In genomic region chr9:30184996-30185763, GRCm38 (mm10) we compare ENCODE assay signal across 15 mouse cellular contexts.
"Had no signal": no experiment of that assay in that cellular context is flagged by ENCODE, and none has a peak within 500 bp of the region (broad histone marks: within the 10 kb centered on the region; RNA-seq: fewer than 3 reads in every experiment).

No protein-coding gene starts in this region.

- H3K27ac ChIP-seq: midbrain, embryonic 10.5 days; midbrain, embryonic 12.5 days; neural tube, embryonic 13.5 days; stomach, embryonic 15.5 days; stomach, postnatal 0 days had no signal

- H3K4me2 ChIP-seq: lung, embryonic 14.5 days; midbrain, embryonic 12.5 days; neural tube, embryonic 13.5 days; stomach, embryonic 15.5 days had no signal

- H3K4me1 ChIP-seq: stomach, embryonic 15.5 days had no signal

- DNase-seq: lung, adult 18-20 months; lung, embryonic 14.5 days; lung, postnatal 10 days; lung, postnatal 4 days; midbrain, embryonic 14.5 days; right cerebral cortex, postnatal 14 days; thymus, adult 2 months; thymus, postnatal 25 days; thymus, postnatal 4 days had no signal

- H3K9me3 ChIP-seq: midbrain, embryonic 10.5 days; midbrain, embryonic 12.5 days; neural tube, embryonic 13.5 days; stomach, embryonic 15.5 days had no signal

- H3K36me3 ChIP-seq: midbrain, embryonic 10.5 days; midbrain, embryonic 12.5 days; neural tube, embryonic 13.5 days; stomach, embryonic 15.5 days had no signal

- H3K9ac ChIP-seq: lung, embryonic 14.5 days; midbrain, embryonic 12.5 days; neural tube, embryonic 13.5 days; stomach, embryonic 15.5 days had no signal

- H3K4me3 ChIP-seq: midbrain, embryonic 10.5 days; midbrain, embryonic 12.5 days; myocyte; neural tube, embryonic 13.5 days; stomach, embryonic 15.5 days had no signal

- H3K27me3 ChIP-seq: midbrain, embryonic 12.5 days; neural tube, embryonic 13.5 days; stomach, embryonic 15.5 days had no signal
